Mouse (Mus musculus) MEL (cell line): ENCODE data around the gene C1ql1. TPM values are rescaled to one million over a fixed set of nuclear protein-coding genes. Genes with fewer than 3 reads are reported as not detected.

Experiments
- DNase-seq: peaks from one replicate; pipeline ENCODE4 v3.0.0; 2011; ENCODE audit warnings: low read depth, low spot score
- H3K27ac ChIP-seq: 2 replicates; pipeline ENCODE4 v1.5.1; 2012; ENCODE audit warnings: low read depth, mild to moderate bottlenecking, control low read depth, low read length, moderate library complexity; ENCODE audit not compliant: control insufficient read depth
- H3K27me3 ChIP-seq, 2 experiments: fragments of 150-350 bp in 1 of 2; sonication (generic) in 1 of 2; 2 replicates each; pipeline ENCODE4 v1.6.1; 2012; ENCODE audit warnings: low read length in 2 of 2, mild to moderate bottlenecking in 2 of 2, improper control_type of control experiment in 1 of 2, moderate library complexity in 1 of 2; ENCODE audit not compliant: insufficient read depth in 2 of 2, control insufficient read depth in 1 of 2
- H3K36me3 ChIP-seq, 2 experiments: 2 replicates each; pipeline ENCODE4 v1.6.1; 2012 to 2014; ENCODE audit warnings: low read length in 2 of 2, improper control_type of control experiment in 1 of 2, inconsistent platforms in 1 of 2, mild to moderate bottlenecking in 1 of 2; ENCODE audit not compliant: insufficient read depth in 2 of 2, control insufficient read depth in 1 of 2
- H3K4me1 ChIP-seq, 2 experiments: fragments of 150-350 bp in 1 of 2; sonication (generic) in 1 of 2; 2 replicates each; pipeline ENCODE4 v1.6.1; 2012; ENCODE audit warnings: low read length in 2 of 2, improper control_type of control experiment in 1 of 2, mild to moderate bottlenecking in 1 of 2; ENCODE audit not compliant: insufficient read depth in 2 of 2, control insufficient read depth in 1 of 2
- H3K4me3 ChIP-seq, 2 experiments: fragments of 150-350 bp in 1 of 2; sonication (generic) in 1 of 2; 2 replicates each; pipeline ENCODE4 v1.5.1; 2012; ENCODE audit warnings: low read depth in 2 of 2, low read length in 2 of 2, mild to moderate bottlenecking in 2 of 2, moderate library complexity in 2 of 2, control low read depth in 1 of 2, improper control_type of control experiment in 1 of 2; ENCODE audit not compliant: control insufficient read depth in 1 of 2, insufficient read depth in 1 of 2
- H3K79me2 ChIP-seq: 2 replicates; pipeline ENCODE4 v1.6.1; 2012; ENCODE audit warnings: mild to moderate bottlenecking, low read length, moderate library complexity; ENCODE audit not compliant: control insufficient read depth, poor library complexity, insufficient read depth
- H3K9ac ChIP-seq: 2 replicates; pipeline ENCODE4 v1.6.1; 2012; ENCODE audit warnings: low read depth, mild to moderate bottlenecking, control low read depth, low read length, moderate library complexity; ENCODE audit not compliant: control insufficient read depth, poor library complexity, severe bottlenecking
- H3K9me3 ChIP-seq: fragments of 150-350 bp; sonication (generic); replicated peaks from 2 replicates; pipeline ENCODE4 v1.6.1; 2012; ENCODE audit warnings: mild to moderate bottlenecking, low read length, improper control_type of control experiment, moderate library complexity; ENCODE audit not compliant: insufficient read depth
- BHLHE40 ChIP-seq: IDR thresholded peaks from 2 replicates; pipeline ENCODE4 v1.6.1; 2012; ENCODE audit warnings: low read depth, mild to moderate bottlenecking, inconsistent platforms, low read length, improper control_type of control experiment, borderline replicate concordance
- CTCF ChIP-seq, 3 experiments: IDR thresholded peaks in 2 of 3; conservative IDR thresholded peaks in 1 of 3; 2 replicates each; pipeline ENCODE4 v1.5.1; 2011 to 2012; ENCODE audit warnings: low read length in 3 of 3, low read depth in 2 of 3, mild to moderate bottlenecking in 2 of 3, improper control_type of control experiment in 1 of 3, inconsistent platforms in 1 of 3, mixed read lengths in 1 of 3, moderate library complexity in 1 of 3; ENCODE audit not compliant: control insufficient read depth in 1 of 3, insufficient read depth in 1 of 3, poor library complexity in 1 of 3, severe bottlenecking in 1 of 3
- E2F4 ChIP-seq: IDR thresholded peaks from 2 replicates; pipeline ENCODE4 v1.6.1; 2011; ENCODE audit warnings: low read depth, low read length, improper control_type of control experiment, borderline replicate concordance
- ELF1 ChIP-seq: IDR thresholded peaks from 2 replicates; pipeline ENCODE4 v1.6.1; 2014; ENCODE audit warnings: low read depth, mild to moderate bottlenecking, inconsistent platforms, low read length, improper control_type of control experiment, moderate library complexity
- MAFK ChIP-seq: IDR thresholded peaks from 2 replicates; pipeline ENCODE4 v1.6.1; 2011; ENCODE audit warnings: low read depth, mild to moderate bottlenecking, low read length, improper control_type of control experiment, borderline replicate concordance
- MYC ChIP-seq: IDR thresholded peaks from 2 replicates; pipeline ENCODE4 v1.6.1; 2011; ENCODE audit warnings: low read depth, mild to moderate bottlenecking, low read length, improper control_type of control experiment, moderate library complexity
- NELFE ChIP-seq: IDR thresholded peaks from 2 replicates; pipeline ENCODE4 v1.6.1; 2011; ENCODE audit warnings: low read depth, low read length, improper control_type of control experiment
- POLR2A ChIP-seq, 2 experiments: IDR thresholded peaks; 2 replicates each; pipeline ENCODE4 v1.6.1; 2011 to 2012; ENCODE audit warnings: low read length in 2 of 2, mild to moderate bottlenecking in 2 of 2, control low read depth in 1 of 2, improper control_type of control experiment in 1 of 2, low read depth in 1 of 2, moderate library complexity in 1 of 2; ENCODE audit not compliant: control insufficient read depth in 1 of 2, insufficient read depth in 1 of 2, poor library complexity in 1 of 2
- POLR2AphosphoS2 ChIP-seq: IDR thresholded peaks from 2 replicates; pipeline ENCODE4 v1.6.1; 2011; ENCODE audit warnings: low read length, improper control_type of control experiment
- RAD21 ChIP-seq: IDR thresholded peaks from 2 replicates; pipeline ENCODE4 v1.6.1; 2011; ENCODE audit warnings: mild to moderate bottlenecking, low read depth, low read length, improper control_type of control experiment
- SMC3 ChIP-seq: IDR thresholded peaks from 2 replicates; pipeline ENCODE4 v1.6.1; 2011; ENCODE audit warnings: low read depth, low read length, improper control_type of control experiment
- USF1 ChIP-seq: IDR thresholded peaks from 2 replicates; pipeline ENCODE4 v1.6.1; 2014; ENCODE audit warnings: low read depth, mild to moderate bottlenecking, inconsistent platforms, low read length, improper control_type of control experiment, moderate library complexity
- ZC3H11A ChIP-seq: IDR thresholded peaks from 2 replicates; pipeline ENCODE4 v1.6.1; 2012; ENCODE audit warnings: low read depth, mild to moderate bottlenecking, inconsistent platforms, low read length, improper control_type of control experiment
- polyA plus RNA-seq, 2 experiments: library from polyadenylated mRNA; stranded (reverse) in 1 of 2; unstranded in 1 of 2; fragments of >175 nt in 1 of 2; fragments of >200 nt in 1 of 2; gene quantifications; 2 replicates each; pipeline versions ENCODE4 v1.2.1 to v1.2.4; 2012; ENCODE audit warnings: low replicate concordance in 2 of 2, low read depth in 1 of 2; ENCODE audit not compliant: insufficient read length in 2 of 2, insufficient read depth in 1 of 2, missing spikeins in 1 of 2
- total RNA-seq: library from RNA; depleted of rRNA; stranded (reverse); fragments of 300-350 nt; gene quantifications from 2 replicates; pipeline ENCODE4 v1.2.3, GENCODE M21; 2012

Gene C1ql1
- total and polyA plus RNA-seq, 3 experiments, result not detected

- no peaks in the 10 kb centered on the region for H3K9me3 ChIP-seq
- H3K9ac ChIP-seq, result no peak overlapping the region
- H3K4me1 ChIP-seq, result peaks cover 6 to 10% of the 10 kb centered on the region in 2 experiments
- DNase-seq, result no peak
- TF ChIP-seq POLR2AphosphoS2 (peak; percentile 66; the same call in 1 of the 2 replicates), NELFE (no peak)
- TF ChIP-seq, all 39 proteins: peak for 1
- H3K79me2 ChIP-seq, result no peaks in the 10 kb centered on the region; the same call in 1 of the 2 replicates
- H3K4me3 ChIP-seq, result no peak overlapping the region
- H3K36me3 ChIP-seq, result peaks cover 5 to 9% of the 10 kb centered on the region in 2 experiments; a peak in 3 of 4 replicates
- peaks cover 0 to 2% of the 10 kb centered on the region in 2 experiments; a peak in 2 of 4 replicates for H3K27me3 ChIP-seq
- H3K27ac ChIP-seq, result no peak overlapping the region
Observed at GRCm38 (mm10) chr11:102993420-102994029, 47.0 kb upstream of the C1ql1 start.

DNA sequence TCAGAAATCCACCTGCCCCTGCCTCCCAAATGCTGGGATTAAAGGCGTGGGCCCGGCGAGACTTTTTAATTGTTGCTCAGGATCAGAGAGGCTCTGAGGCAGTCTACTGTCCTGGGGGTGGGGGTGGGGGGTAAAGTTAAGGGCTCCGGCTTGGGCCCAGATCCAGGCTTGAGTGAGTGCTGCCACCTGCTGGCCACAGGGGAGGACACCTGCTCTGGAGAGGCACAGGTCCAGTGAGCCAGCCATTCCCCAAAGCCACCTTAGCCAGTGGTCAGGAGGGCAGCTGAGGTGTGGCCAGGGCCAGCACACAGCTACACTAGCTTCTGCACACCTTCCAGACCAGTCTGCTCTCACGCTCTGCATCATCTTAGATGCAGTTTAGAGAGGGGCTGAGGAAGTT, 46.5 kb upstream of the C1ql1 start:
- Histone ChIP-seq H3K27ac (no peak overlapping the region), H3K9me3 (no peaks in the 10 kb centered on the region), H3K27me3 (peaks cover 2 to 3% of the 10 kb centered on the region in 2 experiments), H3K4me1 (peaks cover 5 to 6% of the 10 kb centered on the region in 2 experiments), H3K4me3 (no peak overlapping the region), H3K36me3 (peaks cover 5 to 6% of the 10 kb centered on the region in 2 experiments; a peak in 3 of 4 replicates), H3K79me2 (no peaks in the 10 kb centered on the region), H3K9ac (no peak overlapping the region)
- TF ChIP-seq MYC (no peak), SMC3 (peak; percentile 91), ELF1 (no peak), E2F4 (no peak), USF1 (no peak), MAFK (no peak), CTCF (IDR thresholded peaks at IDR 0.05 in 2 of 3, conservative IDR thresholded peaks at IDR 0.05 in 1 of 3; ENCODE audit: control insufficient read depth in 1 of 3, insufficient read depth in 1 of 3, low read depth in 2 of 3, low read length in 3 of 3, poor library complexity in 1 of 3, severe bottlenecking in 1 of 3) (peak; percentile 85 to 99 (median 90)), ZC3H11A (peak; percentile 54; the same call in 1 of the 2 replicates), RAD21 (peak; percentile 77)
- peak; percentile 70 for DNase-seq

DNA sequence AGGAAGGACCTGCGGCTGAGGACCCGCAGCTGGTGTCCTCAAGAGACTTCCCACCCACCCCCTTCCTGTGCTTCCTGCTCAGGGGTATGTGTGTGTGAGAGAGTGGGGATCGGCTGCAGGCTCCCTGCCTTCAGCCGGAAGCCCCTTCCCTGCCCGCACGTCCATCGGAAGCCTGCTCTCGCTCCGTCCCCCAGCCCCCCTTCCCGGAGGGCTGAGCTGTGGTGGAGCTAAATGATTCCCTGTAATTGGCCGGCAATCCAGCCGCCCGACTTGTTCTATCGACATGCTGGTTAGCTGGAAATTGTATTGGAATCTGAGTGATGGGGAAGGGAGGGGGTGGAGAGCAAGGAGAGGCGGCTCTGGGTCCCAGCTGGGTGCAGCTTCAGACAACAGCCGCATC, 45.2 kb upstream of the C1ql1 start:
- TF ChIP-seq BHLHE40 (no peak), POLR2A (IDR thresholded peaks at IDR 0.05; ENCODE audit: control insufficient read depth in 1 of 2, insufficient read depth in 1 of 2, low read depth in 1 of 2, low read length in 2 of 2, poor library complexity in 1 of 2) (no peak)
- Histone ChIP-seq H3K27me3 (peaks cover 8 to 9% of the 10 kb centered on the region in 2 experiments), H3K9ac (no peak overlapping the region)

More for the DNA sequence above, 45.2 kb upstream of the C1ql1 start:
- Histone ChIP-seq H3K36me3 (peaks cover 0 to 2% of the 10 kb centered on the region in 2 experiments; a peak in 1 of 4 replicates), H3K4me3 (no peak overlapping the region), H3K27ac (no peak overlapping the region), H3K9me3 (no peaks in the 10 kb centered on the region), H3K4me1 (no peaks in the 10 kb centered on the region), H3K79me2 (no peaks in the 10 kb centered on the region)
- no peak for DNase-seq
